Mouse (Mus musculus) limb, embryonic 14.5 days (tissue): ENCODE measurements around the gene Rbm39. TPM values are rescaled to one million over a fixed set of nuclear protein-coding genes. Genes with fewer than 3 reads are reported as not detected.

Experiments
- ATAC-seq: fragments of 200-750 bp; cut with Nextera tagmentation; 2 replicates; pipeline ENCODE4 v1.8.0; 2017; ENCODE audit warnings: low read depth, moderate number of reproducible peaks, moderate TSS enrichment; ENCODE audit not compliant: low FRiP score
- DNase-seq: peaks from one replicate; pipeline ENCODE4 v3.0.0-alpha.2; 2015; ENCODE audit warnings: low spot score
- H3K27ac ChIP-seq: fragments of 300-500 bp; sonication (generic); replicated peaks from 2 replicates; pipeline ENCODE4 v1.5.1; 2014; ENCODE audit warnings: low read depth, mild to moderate bottlenecking, low read length, moderate library complexity, mixed read lengths
- H3K27me3 ChIP-seq: fragments of 300-500 bp; sonication (generic); 2 replicates; pipeline ENCODE4 v1.6.1; 2014; ENCODE audit warnings: low read length, mixed read lengths; ENCODE audit not compliant: control insufficient read depth, insufficient read depth
- H3K36me3 ChIP-seq: fragments of 300-500 bp; sonication (generic); 2 replicates; pipeline ENCODE4 v1.6.1; 2014; ENCODE audit warnings: mild to moderate bottlenecking, low read length, moderate library complexity, mixed read lengths; ENCODE audit not compliant: control insufficient read depth, insufficient read depth
- H3K4me1 ChIP-seq: fragments of 300-500 bp; sonication (generic); 2 replicates; pipeline ENCODE4 v1.6.1; 2014; ENCODE audit warnings: antibody characterized with exemption, low read length, mixed read lengths; ENCODE audit not compliant: control insufficient read depth, insufficient read depth
- H3K4me2 ChIP-seq: fragments of 300-500 bp; sonication (generic); replicated peaks from 2 replicates; pipeline ENCODE4 v1.6.1; 2014; ENCODE audit warnings: low read depth, mild to moderate bottlenecking, low read length, moderate library complexity; ENCODE audit not compliant: severe bottlenecking
- H3K4me3 ChIP-seq: fragments of 300-500 bp; sonication (generic); replicated peaks from 2 replicates; pipeline ENCODE4 v1.5.1; 2014; ENCODE audit warnings: low read length
- H3K9ac ChIP-seq: fragments of 300-500 bp; sonication (generic); 2 replicates; pipeline ENCODE4 v1.6.1; 2014; ENCODE audit warnings: mild to moderate bottlenecking, low read depth, low read length, moderate library complexity; ENCODE audit not compliant: severe bottlenecking
- H3K9me3 ChIP-seq: fragments of 300-500 bp; sonication (generic); 2 replicates; pipeline ENCODE4 v1.6.1; 2016; ENCODE audit warnings: low read length; ENCODE audit not compliant: control insufficient read depth
- POLR2A ChIP-seq: fragments of 200-500 bp; IDR thresholded peaks from 2 replicates; pipeline ENCODE4 v1.8.0; 2012; ENCODE audit warnings: inconsistent platforms, mild to moderate bottlenecking, moderate library complexity, borderline replicate concordance; ENCODE audit not compliant: insufficient read depth, insufficient read length; ENCODE audit errors: extremely low read depth
- WGBS: fragments of 180-500 bp; shearing (Covaris S2); extraction: QIAGEN DNeasy Blood & Tissue Kit; methylation state at CpG from one replicate; pipeline ENCODE4 v1.1.7; 2014; 5-methylcytosine and 5-hydroxymethylcytosine counted together
- polyA plus RNA-seq, 2 experiments: library from polyadenylated mRNA; depleted of rRNA in 1 of 2; stranded (reverse) in 1 of 2; unstranded in 1 of 2; fragments of >200 nt; fragmentation: Nextera tagmentation in 1 of 2; extraction: Ambion mirVana in 1 of 2; gene quantifications; 2 replicates each; pipeline versions ENCODE4 v1.2.1 to v1.2.3; 2012 to 2014

Gene Rbm39
- polyA plus RNA-seq, 2 experiments = 297 to 728 TPM

GRCm38 (mm10) chr2:156179796-156180093 lies 293 bp downstream of the Rbm39 start:
- no peaks in the 10 kb centered on the region for H3K9me3 ChIP-seq
- peaks cover 37% of the 10 kb centered on the region for H3K36me3 ChIP-seq
- WGBS = 0% methylated on average over 24 of the region's 41 CpGs
- H3K4me1 ChIP-seq = peaks cover 18% of the 10 kb centered on the region
- no peaks in the 10 kb centered on the region for H3K27me3 ChIP-seq
- ATAC-seq = no peak; the same call in 1 of the 2 replicates
- DNase-seq = no peak
- TF ChIP-seq POLR2A = no peak
- peak overlapping the region; percentile 99 for H3K4me3 ChIP-seq
- 0 out of 2 replicates have a peak overlapping the region, but pooled peaks have one; percentile 77 for H3K4me2 ChIP-seq
- peak overlapping the region; percentile 100 for H3K9ac ChIP-seq
- peak overlapping the region; percentile 99 for H3K27ac ChIP-seq

GRCm38 (mm10) chr2:156179046-156179795 lies 817 bp downstream of the Rbm39 start:
- Histone ChIP-seq H3K4me3 (peak overlapping the region; percentile 99), H3K36me3 (peaks cover 42% of the 10 kb centered on the region), H3K9ac (peak overlapping the region; percentile 100), H3K27ac (peak overlapping the region; percentile 99), H3K27me3 (no peaks in the 10 kb centered on the region), H3K4me2 (peak overlapping the region; percentile 77), H3K9me3 (no peaks in the 10 kb centered on the region), H3K4me1 (peaks cover 18% of the 10 kb centered on the region)
- TF ChIP-seq POLR2A = peak; percentile 75; the same call in 1 of the 2 replicates
- DNase-seq = peak; percentile 83
- ATAC-seq = peak; percentile 36
- 1% methylated on average over 45 of the region's 47 CpGs for WGBS

- Histone ChIP-seq H3K36me3 (peaks cover 55% of the 10 kb centered on the region), H3K4me1 (peaks cover 18% of the 10 kb centered on the region), H3K27me3 (no peaks in the 10 kb centered on the region), H3K9ac (no peak overlapping the region), H3K9me3 (no peaks in the 10 kb centered on the region), H3K4me3 (peak overlapping the region; percentile 99), H3K4me2 (peak overlapping the region; percentile 77), H3K27ac (no peak overlapping the region)
- TF ChIP-seq POLR2A = no peak
- DNase-seq (no peak), ATAC-seq (no peak)
- 83% methylated on average over 7 of the region's 7 CpGs for WGBS
Observed at GRCm38 (mm10) chr2:156177651-156178050, 2.4 kb downstream of the Rbm39 start.

GRCm38 (mm10) chr2:156177079-156177478 lies 3.0 kb downstream of the Rbm39 start:
- Histone ChIP-seq H3K36me3 (peaks cover 61% of the 10 kb centered on the region), H3K4me3 (no peak overlapping the region), H3K9ac (no peak overlapping the region), H3K9me3 (no peaks in the 10 kb centered on the region), H3K27ac (no peak overlapping the region), H3K27me3 (no peaks in the 10 kb centered on the region), H3K4me2 (no peak overlapping the region), H3K4me1 (peaks cover 18% of the 10 kb centered on the region)
- no peak for TF ChIP-seq POLR2A
- ATAC-seq (no peak), DNase-seq (no peak)
- 86% methylated on average over 6 of the region's 6 CpGs for WGBS

- Histone ChIP-seq H3K27me3 (no peaks in the 10 kb centered on the region), H3K4me1 (no peaks in the 10 kb centered on the region), H3K4me2 (no peak overlapping the region), H3K9ac (no peak overlapping the region), H3K36me3 (peaks cover 97% of the 10 kb centered on the region), H3K9me3 (no peaks in the 10 kb centered on the region), H3K27ac (no peak overlapping the region), H3K4me3 (no peak overlapping the region)
- TF ChIP-seq POLR2A = no peak
- DNase-seq (no peak), ATAC-seq (no peak)
- 90% methylated on average over 5 of the region's 5 CpGs for WGBS
Observed at GRCm38 (mm10) chr2:156166557-156166956, 13.5 kb downstream of the Rbm39 start.

GRCm38 (mm10) chr2:156165478-156165877 lies 14.6 kb downstream of the Rbm39 start:
- Histone ChIP-seq H3K4me3 (no peak overlapping the region), H3K36me3 (peaks cover 94% of the 10 kb centered on the region), H3K9me3 (no peaks in the 10 kb centered on the region), H3K4me2 (no peak overlapping the region), H3K27ac (no peak overlapping the region), H3K4me1 (no peaks in the 10 kb centered on the region), H3K9ac (no peak overlapping the region), H3K27me3 (no peaks in the 10 kb centered on the region)
- WGBS = 100% methylated on average over 1 of the region's 1 CpGs
- ATAC-seq (no peak), DNase-seq (no peak)
- TF ChIP-seq POLR2A = no peak
